Mouse (Mus musculus) forebrain, embryonic 11.5 days (tissue): Measurements from ENCODE around the gene Axin2. TPM values are rescaled to one million over a fixed set of nuclear protein-coding genes. Genes with fewer than 3 reads are reported as not detected.

Experiments
- ATAC-seq: fragments of 200-750 bp; cut with Nextera tagmentation; replicated peaks from 2 replicates; pipeline ENCODE4 v1.8.0; 2017; ENCODE audit warnings: moderate TSS enrichment; ENCODE audit not compliant: low FRiP score
- DNase-seq: peaks from one replicate; pipeline ENCODE4 v3.0.0-alpha.2; 2017; ENCODE audit warnings: low spot score
- H3K27ac ChIP-seq: fragments of 300-500 bp; sonication (generic); 2 replicates; pipeline ENCODE4 v1.5.1; 2014; ENCODE audit warnings: low read depth, low read length
- H3K27me3 ChIP-seq: fragments of 300-500 bp; sonication (generic); 2 replicates; pipeline ENCODE4 v1.6.1; 2014; ENCODE audit warnings: mild to moderate bottlenecking, low read length, mixed read lengths; ENCODE audit not compliant: control insufficient read depth, insufficient read depth
- H3K36me3 ChIP-seq: fragments of 300-500 bp; sonication (generic); 2 replicates; pipeline ENCODE4 v1.6.1; 2014; ENCODE audit warnings: mild to moderate bottlenecking, low read length, moderate library complexity, mixed read lengths; ENCODE audit not compliant: control insufficient read depth, insufficient read depth
- H3K4me1 ChIP-seq: fragments of 300-500 bp; sonication (generic); replicated peaks from 2 replicates; pipeline ENCODE4 v1.6.1; 2014; ENCODE audit warnings: low read length, mixed read lengths; ENCODE audit not compliant: control insufficient read depth, insufficient read depth
- H3K4me2 ChIP-seq: fragments of 300-500 bp; sonication (generic); 2 replicates; pipeline ENCODE4 v1.6.1; 2014; ENCODE audit warnings: low read depth, mild to moderate bottlenecking, low read length, moderate library complexity, mixed read lengths; ENCODE audit not compliant: severe bottlenecking
- H3K4me3 ChIP-seq: fragments of 300-500 bp; sonication (generic); 2 replicates; pipeline ENCODE4 v1.5.1; 2014; ENCODE audit warnings: low read depth, low read length
- H3K9ac ChIP-seq: fragments of 300-500 bp; sonication (generic); 2 replicates; pipeline ENCODE4 v1.6.1; 2014; ENCODE audit warnings: low read length
- H3K9me3 ChIP-seq: fragments of 300-500 bp; sonication (generic); 2 replicates; pipeline ENCODE4 v1.6.1; 2016; ENCODE audit warnings: low read length, mixed read lengths; ENCODE audit not compliant: control insufficient read depth
- WGBS: fragments of 180-500 bp; shearing (Covaris S2); extraction: QIAGEN DNeasy Blood & Tissue Kit; methylation state at CpG from one replicate; pipeline ENCODE4 v1.1.7; 2014; 5-methylcytosine and 5-hydroxymethylcytosine counted together
- polyA plus RNA-seq: library from polyadenylated mRNA; unstranded; fragments of >200 nt; fragmentation: Nextera tagmentation; extraction: Ambion mirVana; gene quantifications from 2 replicates; pipeline ENCODE4 v1.2.1, GENCODE M21; 2014

Axin2 gene
- polyA plus RNA-seq, 1 experiment from 2014 or later, result 20.9 TPM

DNA sequence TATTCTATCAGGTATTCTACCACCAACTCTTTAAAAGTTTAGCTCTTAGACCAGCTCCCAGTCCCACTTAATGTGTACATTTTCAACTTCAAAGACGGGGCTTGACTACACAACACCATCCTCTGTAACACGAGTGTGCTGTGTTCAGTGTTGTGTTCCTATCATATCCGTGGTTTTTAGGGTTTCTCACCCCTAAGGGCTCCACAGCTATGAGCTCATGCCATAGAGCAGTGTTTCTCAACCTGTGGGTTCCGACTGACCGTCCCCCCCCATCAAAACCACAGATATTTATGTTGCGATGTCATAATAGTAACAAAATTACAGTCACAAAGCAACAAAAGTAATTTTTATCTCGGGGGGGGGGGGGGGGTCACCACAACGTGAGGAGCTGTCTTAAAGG is 34.1 kb upstream of the Axin2 start:
- H3K9me3 ChIP-seq, result no peaks in the 10 kb centered on the region
- no peak overlapping the region for H3K27ac ChIP-seq
- no peak overlapping the region for H3K9ac ChIP-seq
- DNase-seq, result no peak
- no peaks in the 10 kb centered on the region for H3K36me3 ChIP-seq
- H3K4me3 ChIP-seq, result no peak overlapping the region
- 58% methylated on average over 8 of the region's 8 CpGs for WGBS
- peaks cover 7% of the 10 kb centered on the region for H3K4me1 ChIP-seq
- H3K27me3 ChIP-seq, result 0 out of 2 replicates have a peak, but pooled peaks cover 2% of the 10 kb centered on the region
- no peak overlapping the region for H3K4me2 ChIP-seq
- no peak for ATAC-seq

DNA sequence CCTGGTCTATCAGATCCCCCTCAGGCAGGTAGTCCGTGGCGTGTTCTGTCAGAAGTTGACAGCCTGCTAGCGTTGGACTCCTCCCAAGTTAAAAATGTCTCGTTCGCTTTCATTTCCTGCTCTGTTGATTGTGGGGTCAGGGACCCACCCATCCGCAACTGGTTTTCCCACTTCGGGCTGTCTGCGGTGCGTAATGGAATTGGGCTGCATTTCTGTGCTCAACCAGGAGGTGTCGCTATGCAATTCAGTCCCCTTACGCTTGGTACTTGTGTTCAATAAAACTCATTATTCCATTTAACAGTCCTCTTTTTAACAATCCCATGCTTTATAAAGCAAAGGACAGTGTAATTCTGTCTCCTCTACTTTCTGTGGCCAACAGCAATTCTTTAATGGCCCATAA is 31.0 kb upstream of the Axin2 start:
- Histone ChIP-seq H3K4me3 (no peak overlapping the region), H3K27me3 (peaks cover 6% of the 10 kb centered on the region; the same call in 1 of the 2 replicates), H3K4me2 (no peak overlapping the region), H3K36me3 (no peaks in the 10 kb centered on the region), H3K4me1 (peaks cover 15% of the 10 kb centered on the region), H3K9ac (no peak overlapping the region), H3K9me3 (no peaks in the 10 kb centered on the region), H3K27ac (no peak overlapping the region)
- ATAC-seq (no peak), DNase-seq (peak; percentile 72)
- 46% methylated on average over 11 of the region's 11 CpGs for WGBS

DNA sequence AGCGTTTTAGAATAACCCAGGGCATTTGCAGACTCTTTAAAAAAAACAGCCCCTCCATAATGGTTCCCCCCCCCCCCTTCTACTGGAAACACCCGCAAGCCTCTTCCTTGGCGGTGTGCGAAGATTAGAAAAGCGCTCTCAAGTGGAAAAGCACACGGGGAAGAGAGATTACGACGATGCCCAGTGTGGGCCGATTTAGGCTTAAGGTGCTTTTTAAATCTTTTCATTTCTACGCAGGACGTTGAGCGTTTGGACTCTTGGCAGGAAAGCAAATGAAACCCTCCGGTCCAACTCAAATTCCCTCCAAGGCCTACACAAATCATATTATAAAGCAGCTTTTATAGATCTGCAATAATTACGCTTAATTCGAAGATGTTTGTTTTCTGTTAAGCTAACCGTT is 29.6 kb upstream of the Axin2 start:
- H3K9me3 ChIP-seq, result no peaks in the 10 kb centered on the region
- H3K27ac ChIP-seq, result 0 out of 2 replicates have a peak overlapping the region, but pooled peaks have one; percentile 31
- H3K36me3 ChIP-seq, result no peaks in the 10 kb centered on the region
- 10% methylated on average over 16 of the region's 16 CpGs for WGBS
- H3K9ac ChIP-seq, result peak overlapping the region; percentile 13
- DNase-seq (no peak), ATAC-seq (0 out of 2 replicates have a peak, but pooled peaks have one; percentile 11)
- peaks cover 6% of the 10 kb centered on the region; the same call in 1 of the 2 replicates for H3K27me3 ChIP-seq
- peak overlapping the region; percentile 52 for H3K4me2 ChIP-seq
- H3K4me1 ChIP-seq, result peaks cover 20% of the 10 kb centered on the region
- peak overlapping the region; percentile 22 for H3K4me3 ChIP-seq

DNA sequence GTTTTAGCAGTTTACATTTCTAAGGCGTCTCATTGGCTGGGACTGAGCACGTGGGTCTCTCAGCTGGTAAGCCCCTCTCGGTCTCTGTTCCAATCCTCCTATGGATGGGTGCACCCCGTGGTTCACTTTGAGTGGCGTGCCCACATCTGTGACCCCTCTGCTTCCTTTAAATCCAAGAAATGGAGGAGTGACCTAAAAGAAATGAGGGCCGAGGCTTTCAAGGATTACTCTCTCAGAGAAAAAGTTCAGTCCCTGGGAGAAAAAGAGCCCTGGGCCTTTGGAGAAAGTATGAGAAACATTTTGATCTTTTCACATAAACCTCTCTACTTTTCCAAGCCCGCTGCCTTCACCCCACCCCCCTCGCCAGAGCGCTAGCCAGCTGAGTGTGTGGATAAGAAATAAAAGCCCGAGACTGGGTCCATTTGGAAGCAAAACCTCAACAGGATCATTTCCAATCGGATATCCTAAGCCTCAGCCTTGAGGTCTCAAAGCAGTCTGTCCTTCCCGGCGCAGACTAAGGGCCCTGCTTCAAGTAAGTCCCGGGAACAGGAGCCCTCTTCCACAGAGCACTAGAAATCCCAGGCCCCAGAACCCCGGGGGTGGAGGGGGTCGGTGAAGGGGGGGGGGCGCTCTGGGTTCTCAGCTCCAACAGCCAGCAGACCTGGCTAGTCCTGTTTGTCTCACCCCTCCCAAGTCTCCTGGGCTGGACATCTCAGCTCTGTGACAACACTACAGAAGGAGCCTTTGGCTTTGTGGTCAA is 28.9 kb upstream of the Axin2 start:
- ATAC-seq, result peak; percentile 92
- peak overlapping the region; percentile 86 for H3K27ac ChIP-seq
- peaks cover 20% of the 10 kb centered on the region for H3K4me1 ChIP-seq
- H3K4me2 ChIP-seq, result peak overlapping the region; percentile 52
- no peaks in the 10 kb centered on the region for H3K36me3 ChIP-seq
- no peaks in the 10 kb centered on the region for H3K9me3 ChIP-seq
- H3K4me3 ChIP-seq, result peak overlapping the region; percentile 22
- peaks cover 6% of the 10 kb centered on the region; the same call in 1 of the 2 replicates for H3K27me3 ChIP-seq
- peak; percentile 79 for DNase-seq
- 0% methylated on average over 17 of the region's 17 CpGs for WGBS
- H3K9ac ChIP-seq, result peak overlapping the region; percentile 40

DNA sequence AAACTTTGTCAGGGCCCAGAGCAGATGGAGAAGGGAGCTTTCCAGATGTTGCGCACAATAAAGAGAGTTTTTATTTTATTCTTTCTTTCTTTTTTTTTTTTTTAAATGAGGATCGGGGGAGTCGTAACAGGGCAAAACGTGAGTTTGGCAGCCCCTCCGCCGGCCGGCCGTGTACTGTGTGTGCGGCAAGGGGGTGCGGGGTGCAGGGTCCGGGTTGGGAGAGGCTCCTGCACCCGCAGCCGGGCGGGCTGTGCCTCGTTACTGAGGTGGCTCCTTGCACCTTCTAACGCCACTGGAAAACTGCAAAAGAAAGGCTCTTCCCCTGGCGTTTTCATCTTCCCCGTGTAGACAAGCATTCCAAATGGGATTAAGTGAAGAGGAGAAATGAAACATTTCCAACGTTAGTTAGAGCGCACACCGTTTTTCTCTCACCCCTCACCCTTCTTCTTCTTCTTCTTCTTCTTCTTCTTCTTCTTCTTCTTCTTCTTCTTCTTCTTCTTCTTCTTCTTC is 28.2 kb upstream of the Axin2 start:
- Histone ChIP-seq H3K4me2 (peak overlapping the region; percentile 52), H3K4me1 (peaks cover 20% of the 10 kb centered on the region), H3K9ac (peak overlapping the region; percentile 40), H3K27ac (peak overlapping the region; percentile 86), H3K9me3 (no peaks in the 10 kb centered on the region), H3K27me3 (peaks cover 6% of the 10 kb centered on the region; the same call in 1 of the 2 replicates), H3K4me3 (peak overlapping the region; percentile 22), H3K36me3 (no peaks in the 10 kb centered on the region)
- DNase-seq (no peak), ATAC-seq (no peak)
- WGBS, result under 1% methylated on average over 21 of the region's 21 CpGs

DNA sequence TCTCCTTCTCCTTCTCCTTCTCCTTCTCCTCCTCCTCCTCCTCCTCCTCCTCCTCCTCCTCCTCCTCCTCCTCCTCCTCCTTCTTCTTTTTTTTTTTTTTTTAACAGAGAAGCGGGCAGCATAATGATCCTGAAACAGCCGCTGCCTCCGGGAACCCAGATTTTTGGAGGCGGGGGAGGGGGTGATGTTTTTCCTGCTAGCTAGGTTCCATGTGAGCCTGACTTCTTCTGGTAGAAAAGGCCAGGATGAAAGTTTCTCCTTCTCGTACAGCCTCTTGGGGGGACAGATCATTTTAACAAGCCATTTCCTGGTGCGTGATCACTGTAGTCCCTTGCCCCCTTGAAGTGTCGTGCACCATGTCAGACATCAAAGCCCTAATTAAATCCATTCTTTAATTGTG is 27.7 kb upstream of the Axin2 start:
- peak overlapping the region; percentile 37; the same call in 1 of the 2 replicates for H3K27ac ChIP-seq
- peaks cover 20% of the 10 kb centered on the region for H3K4me1 ChIP-seq
- peaks cover 6% of the 10 kb centered on the region; the same call in 1 of the 2 replicates for H3K27me3 ChIP-seq
- no peak overlapping the region for H3K9ac ChIP-seq
- peak overlapping the region; percentile 10; the same call in 1 of the 2 replicates for H3K4me3 ChIP-seq
- 3% methylated on average over 7 of the region's 7 CpGs for WGBS
- ATAC-seq (no peak), DNase-seq (no peak)
- no peaks in the 10 kb centered on the region for H3K9me3 ChIP-seq
- no peaks in the 10 kb centered on the region for H3K36me3 ChIP-seq
- peak overlapping the region; percentile 43; the same call in 1 of the 2 replicates for H3K4me2 ChIP-seq

DNA sequence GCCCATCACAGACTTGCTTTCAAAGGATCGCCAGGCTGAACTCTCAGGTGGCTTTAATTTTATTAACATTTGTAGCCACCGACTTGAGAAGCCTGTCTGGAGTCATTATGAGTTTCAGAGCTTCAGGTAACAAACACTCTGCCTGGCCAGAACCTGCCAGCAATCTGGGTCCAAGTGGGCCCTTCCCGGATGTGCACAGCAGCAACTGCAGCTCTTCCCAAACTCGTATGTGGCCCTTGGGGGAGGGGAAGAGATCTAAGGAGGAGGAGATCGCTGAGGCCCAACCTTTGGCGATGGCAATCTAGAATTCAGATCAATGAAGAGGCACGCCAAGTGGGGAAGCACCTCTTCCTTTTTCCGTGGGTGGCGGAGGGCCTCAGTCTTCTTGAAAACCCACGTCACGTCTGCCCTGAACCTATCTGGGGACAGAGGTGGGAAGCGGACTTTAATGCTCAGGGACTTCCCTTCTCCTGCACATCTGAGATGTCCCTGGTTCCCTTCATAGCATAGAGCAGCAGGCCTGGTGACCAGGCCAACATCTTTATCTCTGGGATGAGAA is 26.8 kb upstream of the Axin2 start:
- H3K27me3 ChIP-seq, result peaks cover 6% of the 10 kb centered on the region; the same call in 1 of the 2 replicates
- ATAC-seq (no peak), DNase-seq (no peak)

GRCm38 (mm10) chr11:108893855-108894510 is 26.2 kb upstream of the Axin2 start:
- Histone ChIP-seq H3K4me1 (peaks cover 20% of the 10 kb centered on the region), H3K4me2 (peak overlapping the region; percentile 18; the same call in 1 of the 2 replicates), H3K4me3 (no peak overlapping the region), H3K9ac (no peak overlapping the region), H3K9me3 (no peaks in the 10 kb centered on the region), H3K27me3 (peaks cover 4% of the 10 kb centered on the region; the same call in 1 of the 2 replicates), H3K27ac (peak overlapping the region; percentile 27; the same call in 1 of the 2 replicates), H3K36me3 (no peaks in the 10 kb centered on the region)
- no peak for DNase-seq
- 18% methylated on average over 10 of the region's 10 CpGs for WGBS
- no peak for ATAC-seq

More for the DNA sequence above, 26.8 kb upstream of the Axin2 start:
- Histone ChIP-seq H3K9me3 (no peaks in the 10 kb centered on the region), H3K9ac (no peak overlapping the region), H3K4me1 (peaks cover 20% of the 10 kb centered on the region), H3K4me2 (0 out of 2 replicates have a peak overlapping the region, but pooled peaks have one; percentile 18), H3K27ac (no peak overlapping the region), H3K4me3 (no peak overlapping the region), H3K36me3 (no peaks in the 10 kb centered on the region)
- 25% methylated on average over 12 of the region's 12 CpGs for WGBS
